Mouse (Mus musculus): ENCODE results near the gene Tbc1d4. TPM values are rescaled to one million over a fixed set of nuclear protein-coding genes. Genes with fewer than 3 reads are reported as not detected.

Tbc1d4 gene
- total and polyA plus RNA-seq, 3 experiments: 20.6 to 72.9 (median 71.0) TPM

GRCm38 (mm10) chr14:101480541-101480940, 128.4 kb downstream of the Tbc1d4 start:
- TF ChIP-seq MAZ (IDR thresholded peaks at IDR 0.05; ENCODE audit: low read depth, low read length): no peak
- TF ChIP-seq MEF2A (IDR thresholded peaks at IDR 0.05; ENCODE audit: borderline replicate concordance, low read depth, low read length): peak; percentile 95
- TF ChIP-seq JUN (IDR thresholded peaks at IDR 0.05; ENCODE audit: insufficient read depth, low read depth, low read length): peak; percentile 51; the same call in 1 of the 2 replicates
- TF ChIP-seq POLR2AphosphoS2 (IDR thresholded peaks at IDR 0.05; ENCODE audit: low read depth, low read length): no peak
- no peak for TF ChIP-seq GABPA (IDR thresholded peaks at IDR 0.05; ENCODE audit: insufficient replicate concordance, low read depth, low read length)
- no peak for TF ChIP-seq CTCF (conservative IDR thresholded peaks at IDR 0.05 in 1 of 2, IDR thresholded peaks at IDR 0.05 in 1 of 2; ENCODE audit: low read depth in 2 of 2, low read length in 2 of 2)
- no peak for TF ChIP-seq ZNF384 (IDR thresholded peaks at IDR 0.05; ENCODE audit: low read depth, low read length)
- peak; percentile 96 for TF ChIP-seq BHLHE40 (IDR thresholded peaks at IDR 0.05; ENCODE audit: low read depth, low read length)
- TF ChIP-seq EP300 (IDR thresholded peaks at IDR 0.05; ENCODE audit: low read length): peak; percentile 86
- TF ChIP-seq MAFK (IDR thresholded peaks at IDR 0.05; ENCODE audit: insufficient replicate concordance, low read length): 0 out of 2 replicates have a peak, but pooled peaks have one; percentile 57
- no peak for TF ChIP-seq TBP (conservative IDR thresholded peaks at IDR 0.05; ENCODE audit: low read depth, low read length)
- TF ChIP-seq IRF4 (IDR thresholded peaks at IDR 0.05; ENCODE audit: low read depth, low read length): peak; percentile 98
- TF ChIP-seq ELF1 (IDR thresholded peaks at IDR 0.05; ENCODE audit: low read depth, low read length): no peak
- peak; percentile 92 for TF ChIP-seq ETS1 (conservative IDR thresholded peaks at IDR 0.05; ENCODE audit: low read depth, low read length)
- TF ChIP-seq HCFC1 (IDR thresholded peaks at IDR 0.05; ENCODE audit: low read depth, low read length): no peak
- TF ChIP-seq TCF12 (IDR thresholded peaks at IDR 0.05; ENCODE audit: low read depth, low read length): peak; percentile 64; the same call in 1 of the 2 replicates
- TF ChIP-seq JUND (conservative IDR thresholded peaks at IDR 0.05; ENCODE audit: low read depth, low read length): peak; percentile 84
- no peak for TF ChIP-seq ZMIZ1 (IDR thresholded peaks at IDR 0.05; ENCODE audit: low read depth, low read length)
- TF ChIP-seq SIN3A (IDR thresholded peaks at IDR 0.05; ENCODE audit: low read length): no peak; the same call in 1 of the 2 replicates
- no peak for TF ChIP-seq PAX5 (IDR thresholded peaks at IDR 0.05; ENCODE audit: low read length)
- no peak for TF ChIP-seq POLR2A (IDR thresholded peaks at IDR 0.05; ENCODE audit: low read depth, low read length)
- no peak for TF ChIP-seq ZKSCAN1 (IDR thresholded peaks at IDR 0.05; ENCODE audit: borderline replicate concordance, low read depth, low read length)
- TF ChIP-seq NELFE (IDR thresholded peaks at IDR 0.05; ENCODE audit: low read depth, low read length): no peak
- no peak for TF ChIP-seq SMC3 (IDR thresholded peaks at IDR 0.05; ENCODE audit: low read depth, low read length)
- Histone ChIP-seq H3K27ac (ENCODE audit: insufficient read depth, low read depth) (0 out of 2 replicates have a peak overlapping the region, but pooled peaks have one; percentile 28), H3K4me1 (ENCODE audit: control insufficient read depth in 1 of 2, insufficient read depth in 2 of 2) (peaks cover 22 to 89% of the 10 kb centered on the region in 2 experiments), H3K27me3 (replicated peaks) (no peaks in the 10 kb centered on the region), H3K4me2 (ENCODE audit: insufficient read depth, low read depth, poor library complexity, severe bottlenecking) (peak overlapping the region; percentile 42), H3K9me3 (replicated peaks; ENCODE audit: low read length) (peaks cover 2% of the 10 kb centered on the region), H3K36me3 (replicated peaks in 1 of 2; ENCODE audit: control insufficient read depth in 1 of 2, insufficient read depth in 1 of 2, low read length in 1 of 2) (peaks cover 3 to 63% of the 10 kb centered on the region in 2 experiments), H3K4me3 (replicated peaks in 1 of 3; ENCODE audit: low read depth in 2 of 3, low read length in 2 of 3, poor library complexity in 1 of 3) (no peak overlapping the region), H3K9ac (ENCODE audit: insufficient read depth, low read depth) (no peak overlapping the region), H3K79me2 (replicated peaks; ENCODE audit: control insufficient read depth, extremely low read depth, insufficient read depth, poor library complexity, severe bottlenecking) (no peaks in the 10 kb centered on the region)
- dilution Hi-C loops (cut with MboI; ENCODE audit: extremely low pct_ligation_motif_present, extremely low pct_unique_long_range_greater_than_20kb, low sequenced_read_pairs): no loop called here
- in situ Hi-C loops (cut with MboI; ENCODE audit: low pct_ligation_motif_present, low pct_unique_long_range_greater_than_20kb, low sequenced_read_pairs): no loop called here
- peak; percentile 92 for DNase-seq (ENCODE audit: extremely low read depth)

Data from CH12.LX (cell line).